Mouse (Mus musculus) lung, adult 2 months (tissue): ENCODE data around the gene Nudc.

Source experiments
- CTCF ChIP-seq: fragments of 200-500 bp; IDR thresholded peaks from 2 replicates; pipeline ENCODE4 v1.5.1; 2011; ENCODE audit warnings: mild to moderate bottlenecking, low read length, control low read depth; ENCODE audit not compliant: insufficient read depth
- POLR2A ChIP-seq: fragments of 200-500 bp; IDR thresholded peaks from 2 replicates; pipeline ENCODE4 v1.6.1; 2011; ENCODE audit warnings: low read depth, mild to moderate bottlenecking, control low read depth, low read length, borderline replicate concordance; ENCODE audit errors: extremely low read depth

DNA sequence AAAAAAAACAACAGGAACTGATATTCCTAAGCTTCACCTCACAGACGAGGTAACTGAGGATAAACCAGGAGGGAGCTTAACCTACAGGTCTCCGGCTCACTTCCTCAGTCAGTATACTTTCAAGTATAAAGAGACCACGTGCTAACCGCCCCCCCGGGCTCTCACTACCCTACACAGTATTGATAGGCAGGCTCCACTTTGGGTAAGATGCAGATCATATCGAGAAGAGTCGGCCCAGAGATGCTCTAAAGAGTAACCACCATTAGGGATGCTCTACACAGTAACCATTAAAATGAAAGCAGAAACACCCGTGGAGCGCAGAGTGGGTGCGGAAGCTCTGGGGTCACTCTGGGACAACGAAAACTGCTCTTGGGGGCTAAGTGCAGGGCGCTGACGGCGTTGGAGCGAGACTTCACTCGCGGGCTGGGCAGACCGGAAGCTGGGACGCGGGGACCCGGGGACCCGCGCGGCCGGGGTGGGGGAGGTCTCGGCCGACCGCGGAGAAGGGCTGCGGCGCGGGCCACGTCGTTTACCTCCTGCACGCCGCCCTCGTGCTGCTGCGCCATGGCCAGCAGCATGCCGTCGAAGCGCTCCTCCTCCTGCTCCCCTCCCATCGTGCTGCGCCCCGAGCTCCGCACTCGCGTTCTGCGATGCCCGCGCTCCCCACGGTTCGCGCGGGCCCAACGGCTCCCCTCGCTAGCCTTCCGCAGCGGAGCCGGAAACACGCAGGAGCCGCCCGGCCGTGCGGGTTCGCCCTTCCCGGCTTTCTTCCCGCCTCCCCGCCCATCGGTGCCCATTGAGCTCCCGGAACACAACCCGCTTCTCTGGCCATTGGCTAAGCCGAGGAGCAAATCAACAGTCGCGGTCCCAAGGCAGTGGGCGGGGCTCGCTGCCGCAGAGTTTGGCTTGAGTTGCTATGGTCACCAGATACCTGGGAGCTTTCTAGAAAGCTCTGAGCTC is at the start of gene Nudc:
- TF ChIP-seq POLR2A (peak; percentile 88), CTCF (no peak)
